Mouse (Mus musculus) limb, embryonic 15.5 days (tissue): Measurements from ENCODE around the gene Prpf38b. TPM values are rescaled to one million over a fixed set of nuclear protein-coding genes. Genes with fewer than 3 reads are reported as not detected.
A peak's percentile ranks its signal among the peaks of the same experiment; 100 is the strongest.

ENCODE experiments used
- ATAC-seq: fragments of 200-750 bp; cut with Nextera tagmentation; 2 replicates; pipeline ENCODE4 v1.8.0; 2017; ENCODE audit warnings: low read depth, moderate TSS enrichment; ENCODE audit not compliant: insufficient number of reproducible peaks, low FRiP score, low TSS enrichment
- H3K27ac ChIP-seq: fragments of 300-500 bp; sonication (generic); 2 replicates; pipeline ENCODE4 v1.5.1; 2015; ENCODE audit warnings: moderate library complexity, mild to moderate bottlenecking, inconsistent platforms
- H3K27me3 ChIP-seq: fragments of 300-500 bp; sonication (generic); 2 replicates; pipeline ENCODE4 v1.6.1; 2015; ENCODE audit warnings: inconsistent platforms
- H3K36me3 ChIP-seq: fragments of 300-500 bp; sonication (generic); 2 replicates; pipeline ENCODE4 v1.6.1; 2015; ENCODE audit warnings: inconsistent platforms
- H3K4me1 ChIP-seq: fragments of 300-500 bp; sonication (generic); 2 replicates; pipeline ENCODE4 v1.6.1; 2015; ENCODE audit warnings: inconsistent platforms
- H3K4me2 ChIP-seq: fragments of 300-500 bp; sonication (generic); 2 replicates; pipeline ENCODE4 v1.6.1; 2015; ENCODE audit warnings: mild to moderate bottlenecking, inconsistent platforms
- H3K4me3 ChIP-seq: fragments of 300-500 bp; sonication (generic); 2 replicates; pipeline ENCODE4 v1.5.1; 2015; ENCODE audit warnings: mild to moderate bottlenecking, inconsistent platforms
- H3K9ac ChIP-seq: fragments of 300-500 bp; sonication (generic); 2 replicates; pipeline ENCODE4 v1.6.1; 2015; ENCODE audit warnings: inconsistent platforms
- H3K9me3 ChIP-seq: fragments of 300-500 bp; sonication (generic); 2 replicates; pipeline ENCODE4 v1.6.1; 2016; ENCODE audit warnings: inconsistent platforms
- WGBS: fragments of 180-500 bp; shearing (Covaris S2); methylation state at CpG from one replicate; pipeline ENCODE4 v1.1.7; 2015; 5-methylcytosine and 5-hydroxymethylcytosine counted together
- polyA plus RNA-seq: library from polyadenylated mRNA; unstranded; fragments of >200 nt; fragmentation: Nextera tagmentation; extraction: Ambion mirVana; gene quantifications from 2 replicates; pipeline ENCODE4 v1.2.1, GENCODE M21; 2015

Prpf38b gene
- polyA plus RNA-seq, 1 experiment from 2014 or later, result 74.7 TPM

DNA sequence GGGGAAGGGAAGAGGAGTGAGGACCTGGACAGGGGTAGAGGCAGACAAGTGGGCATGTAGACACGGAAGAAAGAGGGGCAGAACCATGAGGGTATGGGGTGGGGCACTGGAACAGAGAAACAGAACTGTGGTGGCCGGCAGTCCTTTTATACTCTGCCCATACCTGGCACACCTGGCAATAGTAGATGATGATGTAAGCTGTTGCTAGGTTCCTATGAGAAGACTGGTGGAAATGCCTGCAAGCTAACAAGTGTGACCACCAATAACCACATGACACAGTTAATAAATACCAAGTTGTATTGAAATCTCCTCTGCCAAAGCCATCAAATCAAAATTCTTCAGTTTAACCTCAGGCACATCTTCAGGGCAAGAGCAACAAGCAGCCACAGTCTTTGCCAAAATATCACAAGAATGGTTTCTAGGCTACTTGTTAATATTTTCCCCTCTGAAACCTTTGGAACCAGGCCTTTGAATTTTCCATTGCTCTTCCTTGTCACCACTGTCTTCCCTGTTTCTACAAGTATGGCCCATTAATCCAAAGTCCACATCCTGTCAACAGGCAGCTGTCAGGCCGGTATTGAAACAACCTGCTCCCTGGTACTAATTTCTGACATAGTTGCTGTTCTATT is 9.0 kb upstream of the Prpf38b start:
- Histone ChIP-seq H3K27me3 (no peaks in the 10 kb centered on the region), H3K36me3 (no peaks in the 10 kb centered on the region), H3K4me3 (no peak overlapping the region), H3K9me3 (no peaks in the 10 kb centered on the region), H3K4me2 (no peak overlapping the region), H3K27ac (no peak overlapping the region), H3K9ac (no peak overlapping the region), H3K4me1 (no peaks in the 10 kb centered on the region)
- ATAC-seq, result no peak
- 90% methylated on average over 3 of the region's 3 CpGs for WGBS

DNA sequence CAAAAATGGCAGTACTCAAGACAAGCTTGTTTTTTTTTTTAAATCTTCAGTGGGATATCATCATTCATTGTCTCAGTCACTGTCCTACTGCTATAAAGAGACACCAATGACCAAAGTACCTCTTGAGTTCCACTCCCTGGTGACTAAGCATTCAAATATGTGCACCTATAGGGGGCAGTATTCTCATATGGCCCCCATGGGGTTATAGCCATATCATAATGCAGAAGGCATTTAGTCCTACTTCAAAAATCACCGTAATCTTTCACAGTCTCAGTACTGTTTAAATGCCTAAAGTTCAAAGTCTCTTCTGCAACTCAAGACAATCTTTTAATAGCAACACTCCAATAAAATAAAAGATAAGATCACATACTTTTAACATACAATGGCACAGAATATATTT is 7.3 kb upstream of the Prpf38b start:
- Histone ChIP-seq H3K4me3 (no peak overlapping the region), H3K9me3 (no peaks in the 10 kb centered on the region), H3K27ac (no peak overlapping the region), H3K9ac (no peak overlapping the region), H3K4me1 (no peaks in the 10 kb centered on the region), H3K36me3 (no peaks in the 10 kb centered on the region), H3K27me3 (no peaks in the 10 kb centered on the region), H3K4me2 (no peak overlapping the region)
- 92% methylated on average over 1 of the region's 1 CpGs for WGBS
- ATAC-seq, result no peak

DNA sequence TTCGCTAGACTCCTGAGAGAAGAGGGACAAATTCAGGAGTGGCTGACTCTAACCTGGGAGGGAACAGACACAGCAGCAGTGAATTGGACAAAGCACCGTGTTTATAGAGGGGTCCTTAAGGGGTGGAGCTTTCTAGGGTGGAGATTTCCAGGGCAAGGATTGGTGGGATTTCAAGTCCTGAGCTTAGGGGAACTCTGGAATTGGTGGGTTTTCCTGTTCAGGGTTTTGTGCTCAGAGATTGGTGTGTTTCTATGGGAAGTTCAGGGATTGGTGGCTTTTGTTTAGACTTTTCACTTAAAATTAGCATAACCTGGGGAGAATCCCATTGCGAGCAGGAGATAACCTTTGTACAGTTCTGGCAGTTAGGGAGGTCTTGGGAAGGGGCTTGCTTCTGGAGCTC is 6.5 kb upstream of the Prpf38b start:
- no peaks in the 10 kb centered on the region for H3K4me1 ChIP-seq
- no peaks in the 10 kb centered on the region for H3K27me3 ChIP-seq
- no peaks in the 10 kb centered on the region for H3K9me3 ChIP-seq
- WGBS, result 66% methylated on average over 3 of the region's 3 CpGs
- H3K4me2 ChIP-seq, result no peak overlapping the region
- H3K9ac ChIP-seq, result no peak overlapping the region
- no peak overlapping the region for H3K4me3 ChIP-seq
- H3K36me3 ChIP-seq, result no peaks in the 10 kb centered on the region
- no peak for ATAC-seq
- no peak overlapping the region for H3K27ac ChIP-seq

DNA sequence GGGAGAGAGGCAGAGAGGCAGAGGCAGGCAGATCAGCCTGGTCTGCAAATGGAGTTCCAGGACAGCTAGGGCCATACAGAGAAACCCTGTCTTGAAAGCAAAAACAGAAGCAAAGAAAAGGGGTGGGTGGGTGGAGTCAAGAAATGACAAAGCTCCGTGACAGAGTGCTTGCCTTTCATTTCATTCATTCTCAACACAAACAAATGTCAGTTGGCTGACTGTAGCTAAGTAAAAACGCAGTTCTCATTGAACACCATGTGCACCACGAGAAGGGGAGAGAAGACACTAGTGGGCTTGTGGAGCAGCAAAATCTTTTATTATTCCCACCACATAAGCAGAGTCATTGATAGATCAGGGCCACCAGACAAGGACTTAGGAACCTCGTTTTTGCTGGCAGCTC is 5.3 kb upstream of the Prpf38b start:
- Histone ChIP-seq H3K9ac (no peak overlapping the region), H3K27me3 (no peaks in the 10 kb centered on the region), H3K4me3 (no peak overlapping the region), H3K4me1 (peaks cover 4% of the 10 kb centered on the region; the same call in 1 of the 2 replicates), H3K27ac (no peak overlapping the region), H3K4me2 (no peak overlapping the region), H3K36me3 (no peaks in the 10 kb centered on the region), H3K9me3 (no peaks in the 10 kb centered on the region)
- WGBS, result 43% methylated on average over 4 of the region's 4 CpGs
- ATAC-seq, result no peak

DNA sequence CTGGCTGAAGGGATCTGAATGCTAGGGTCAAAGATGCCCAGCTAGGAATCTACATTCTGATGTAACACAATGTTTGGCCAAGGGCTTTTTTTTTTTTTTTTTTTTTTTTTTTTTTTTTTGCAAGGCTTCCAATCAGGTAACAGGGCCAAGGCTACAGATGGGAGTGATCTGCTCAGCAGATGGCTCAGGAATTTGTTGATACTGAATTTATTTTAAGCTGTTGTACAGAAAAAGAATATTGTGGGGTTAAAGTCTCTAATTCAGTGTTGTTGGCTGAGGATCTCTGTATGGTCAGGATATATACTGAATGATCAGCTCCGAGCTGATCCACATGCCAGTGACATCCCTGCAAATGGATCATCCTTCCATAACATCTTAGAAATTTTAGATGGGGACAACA is 4.5 kb upstream of the Prpf38b start:
- H3K4me3 ChIP-seq, result no peak overlapping the region
- ATAC-seq, result no peak

DNA sequence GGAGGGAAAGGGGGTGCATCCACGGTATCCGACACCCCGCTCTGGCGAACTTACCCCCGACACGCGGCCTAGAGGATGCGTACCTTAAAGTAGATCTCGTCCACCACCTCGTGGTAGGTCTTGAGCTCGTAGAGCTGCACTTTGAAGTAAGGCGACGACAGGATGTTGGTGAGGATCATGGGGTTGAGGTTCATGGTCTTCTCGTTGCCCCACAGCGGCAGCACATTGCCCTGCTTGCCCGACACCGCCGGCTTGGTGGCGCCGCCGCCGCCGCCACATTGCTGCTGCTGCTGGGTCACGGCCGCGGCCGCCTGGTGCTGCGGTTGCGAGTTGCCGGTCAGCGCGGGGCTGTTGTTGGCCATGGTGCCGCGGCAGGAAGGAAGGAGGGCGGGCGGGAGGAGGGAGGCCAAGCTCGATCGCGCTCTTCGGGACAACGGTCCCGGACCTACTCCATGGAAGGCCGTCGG is 413 bp downstream of the Prpf38b start:
- Histone ChIP-seq H3K27me3 (no peaks in the 10 kb centered on the region), H3K9me3 (no peaks in the 10 kb centered on the region)
- peak; percentile 86 for ATAC-seq

More for the DNA sequence above, 4.5 kb upstream of the Prpf38b start:
- Histone ChIP-seq H3K27ac (no peak overlapping the region), H3K9ac (no peak overlapping the region), H3K4me2 (no peak overlapping the region), H3K9me3 (no peaks in the 10 kb centered on the region), H3K4me1 (peaks cover 4% of the 10 kb centered on the region; the same call in 1 of the 2 replicates), H3K36me3 (no peaks in the 10 kb centered on the region), H3K27me3 (no peaks in the 10 kb centered on the region)
- 72% methylated on average over 1 of the region's 1 CpGs for WGBS

DNA sequence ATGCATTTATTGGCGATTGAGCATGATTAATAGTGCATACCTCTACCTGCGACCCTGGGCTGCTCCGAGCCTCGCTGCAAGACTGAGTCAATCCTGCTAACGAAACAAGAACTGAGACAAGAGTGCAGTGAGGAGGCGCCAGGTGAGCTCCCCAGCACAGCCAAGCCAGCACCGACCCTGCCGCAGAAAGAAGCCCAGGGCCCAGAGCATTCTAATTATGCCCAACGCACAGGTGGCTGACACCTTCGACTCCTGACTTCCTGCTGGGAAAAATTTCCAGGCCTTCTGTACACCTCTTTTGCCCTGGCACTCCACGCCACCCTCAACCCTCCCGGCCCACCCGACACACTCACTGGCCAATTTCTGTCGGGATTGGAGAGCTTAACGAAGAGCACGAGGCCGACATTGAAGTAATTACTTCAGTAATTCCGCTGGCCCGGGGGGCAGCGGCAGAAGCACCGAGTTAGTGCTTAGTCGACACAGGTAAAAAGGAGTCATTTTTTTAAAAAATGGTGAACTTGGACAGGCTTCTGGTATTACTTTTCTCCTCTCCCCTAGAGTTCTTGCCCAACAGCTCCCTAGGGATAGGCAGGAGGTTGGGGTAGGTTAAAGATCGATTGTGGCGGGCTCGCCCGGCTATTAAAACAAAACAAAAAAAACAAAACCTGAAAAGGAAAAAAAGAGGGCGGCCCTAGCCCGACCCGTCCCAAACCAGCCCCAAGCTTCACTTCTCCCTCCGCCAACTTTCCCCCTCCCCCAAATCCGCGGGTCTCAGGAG is 1.0 kb downstream of the Prpf38b start:
- H3K27ac ChIP-seq, result peak overlapping the region; percentile 100
- peaks cover 14% of the 10 kb centered on the region for H3K4me1 ChIP-seq
- no peak for ATAC-seq
- H3K9me3 ChIP-seq, result no peaks in the 10 kb centered on the region
- H3K27me3 ChIP-seq, result no peaks in the 10 kb centered on the region
- 1% methylated on average over 31 of the region's 32 CpGs for WGBS
- H3K4me3 ChIP-seq, result peak overlapping the region; percentile 96
- peak overlapping the region; percentile 90 for H3K9ac ChIP-seq
- peak overlapping the region; percentile 86 for H3K4me2 ChIP-seq
- H3K36me3 ChIP-seq, result peaks cover 14% of the 10 kb centered on the region

More for the DNA sequence above, 413 bp downstream of the Prpf38b start:
- Histone ChIP-seq H3K27ac (peak overlapping the region; percentile 100), H3K9ac (peak overlapping the region; percentile 90), H3K36me3 (peaks cover 10% of the 10 kb centered on the region), H3K4me3 (peak overlapping the region; percentile 96), H3K4me1 (peaks cover 14% of the 10 kb centered on the region), H3K4me2 (peak overlapping the region; percentile 86)
- WGBS, result under 1% methylated on average over 44 of the region's 44 CpGs

DNA sequence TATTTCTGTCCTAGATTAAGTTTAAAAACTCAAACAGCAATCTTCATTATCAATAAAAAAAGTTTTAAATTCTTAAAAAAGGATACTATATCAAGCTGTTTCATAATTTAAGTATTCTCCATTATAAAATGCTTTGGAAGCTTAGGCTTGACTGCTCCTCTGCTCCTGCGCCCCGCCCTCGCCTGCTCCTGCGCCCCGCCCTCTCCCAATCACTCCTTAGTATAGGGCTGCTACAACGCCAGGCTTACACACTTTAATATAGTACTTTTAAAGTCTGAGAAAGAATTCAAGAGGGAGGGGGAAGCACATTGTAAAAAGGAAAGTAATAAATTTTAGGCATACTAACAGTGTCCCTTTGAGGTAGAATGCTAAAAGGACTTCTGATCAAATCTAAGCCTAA is 8.6 kb downstream of the Prpf38b start:
- no peak overlapping the region for H3K27ac ChIP-seq
- H3K36me3 ChIP-seq, result peaks cover 35% of the 10 kb centered on the region
- ATAC-seq, result no peak
- no peak overlapping the region for H3K9ac ChIP-seq
- no peak overlapping the region for H3K4me3 ChIP-seq
- H3K4me1 ChIP-seq, result no peaks in the 10 kb centered on the region
- 81% methylated on average over 6 of the region's 6 CpGs for WGBS
- H3K4me2 ChIP-seq, result no peak overlapping the region
- no peaks in the 10 kb centered on the region for H3K27me3 ChIP-seq
- H3K9me3 ChIP-seq, result no peaks in the 10 kb centered on the region

DNA sequence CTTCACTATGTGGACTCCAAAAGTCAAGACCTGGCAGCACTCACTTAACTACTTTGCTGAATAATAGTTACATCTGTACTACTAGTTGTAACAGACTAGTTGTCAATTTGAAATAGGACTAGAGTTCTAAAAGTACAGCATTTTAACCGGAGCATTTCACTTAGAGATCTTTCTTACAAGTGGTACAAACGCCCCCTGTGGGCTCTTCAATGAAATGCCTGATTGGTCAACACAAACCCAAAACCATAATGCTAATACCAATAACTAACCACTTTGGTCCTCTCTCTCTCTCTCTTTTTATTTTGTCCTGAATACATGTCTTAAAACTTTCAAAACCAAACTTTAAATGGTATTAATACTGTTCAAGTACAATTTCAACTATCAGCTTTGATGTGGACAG is 9.5 kb downstream of the Prpf38b start:
- no peak overlapping the region for H3K9ac ChIP-seq
- H3K27me3 ChIP-seq, result no peaks in the 10 kb centered on the region
- 58% methylated on average over 2 of the region's 2 CpGs for WGBS
- ATAC-seq, result no peak
- no peaks in the 10 kb centered on the region for H3K9me3 ChIP-seq
- H3K4me1 ChIP-seq, result no peaks in the 10 kb centered on the region
- H3K27ac ChIP-seq, result no peak overlapping the region
- no peak overlapping the region for H3K4me2 ChIP-seq
- no peak overlapping the region for H3K4me3 ChIP-seq
- peaks cover 32% of the 10 kb centered on the region for H3K36me3 ChIP-seq

DNA sequence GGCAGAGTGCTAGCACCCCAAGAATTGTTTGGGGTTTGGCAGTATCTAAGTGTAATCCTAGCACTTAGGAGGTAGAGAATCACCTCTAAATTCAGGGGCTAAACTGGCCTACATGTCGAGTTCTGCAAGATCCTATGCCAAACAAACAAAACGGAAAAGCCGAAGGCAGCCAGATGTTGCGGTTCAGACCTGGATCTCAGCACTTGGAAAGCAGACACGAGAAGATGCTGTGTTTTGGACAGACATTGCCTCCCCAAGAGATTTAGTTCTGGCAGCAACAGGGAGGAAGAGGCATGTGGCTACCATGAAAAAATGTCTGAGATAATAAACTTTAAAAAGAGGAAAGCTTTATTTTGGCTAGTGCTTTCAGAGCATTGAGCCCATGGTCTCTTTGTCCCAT is 10.8 kb downstream of the Prpf38b start:
- Histone ChIP-seq H3K27me3 (no peaks in the 10 kb centered on the region), H3K4me2 (no peak overlapping the region), H3K4me3 (no peak overlapping the region), H3K27ac (no peak overlapping the region; the same call in 1 of the 2 replicates), H3K9me3 (no peaks in the 10 kb centered on the region), H3K4me1 (no peaks in the 10 kb centered on the region), H3K36me3 (peaks cover 28% of the 10 kb centered on the region), H3K9ac (no peak overlapping the region)
- 71% methylated on average over 5 of the region's 5 CpGs for WGBS
- ATAC-seq, result no peak

DNA sequence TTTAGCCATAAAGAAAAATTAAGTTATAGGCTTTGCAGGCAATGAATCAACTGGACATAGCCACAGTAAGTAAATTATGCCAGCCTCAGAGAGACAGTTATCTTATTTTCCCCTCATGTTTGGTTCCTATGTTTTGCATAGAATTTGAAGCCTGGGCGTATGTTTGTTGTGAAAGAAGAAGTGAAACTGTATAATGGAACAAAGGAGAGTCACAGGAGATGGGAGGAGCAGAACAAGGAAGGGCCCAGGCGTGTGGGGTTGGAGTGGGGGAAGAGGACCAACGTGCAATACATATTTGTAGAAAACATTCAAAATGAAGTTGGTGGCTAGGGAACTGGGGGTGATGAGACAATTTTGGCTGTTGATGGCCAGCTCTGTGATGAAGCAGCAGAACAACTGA is 11.4 kb downstream of the Prpf38b start:
- H3K27me3 ChIP-seq, result no peaks in the 10 kb centered on the region
- no peaks in the 10 kb centered on the region for H3K9me3 ChIP-seq
- ATAC-seq, result no peak
- H3K27ac ChIP-seq, result no peak overlapping the region
- no peak overlapping the region for H3K4me3 ChIP-seq
- no peak overlapping the region for H3K9ac ChIP-seq
- WGBS, result 84% methylated on average over 3 of the region's 3 CpGs
- peaks cover 24% of the 10 kb centered on the region for H3K36me3 ChIP-seq
- no peak overlapping the region for H3K4me2 ChIP-seq
- no peaks in the 10 kb centered on the region for H3K4me1 ChIP-seq

DNA sequence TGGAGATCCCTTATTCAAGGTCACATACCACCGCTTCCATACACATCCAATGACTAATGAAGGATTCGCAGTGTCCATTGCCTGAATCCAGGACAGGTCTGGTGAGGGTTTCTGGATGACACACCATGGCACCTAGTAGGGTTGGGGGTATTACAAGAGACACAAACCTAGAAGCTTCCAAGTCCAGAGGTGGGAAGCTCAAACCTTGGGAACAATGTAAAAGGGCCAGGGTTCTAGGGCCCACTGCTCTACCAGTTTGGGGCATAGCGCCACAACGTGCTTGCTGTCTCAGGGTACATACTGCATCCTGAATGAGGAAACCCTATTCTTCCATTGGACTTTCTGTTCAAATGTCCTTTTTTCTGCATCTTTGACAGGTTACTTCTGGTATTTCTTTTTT is 12.9 kb downstream of the Prpf38b start:
- H3K4me1 ChIP-seq, result no peaks in the 10 kb centered on the region

More for the DNA sequence above, 12.9 kb downstream of the Prpf38b start:
- no peaks in the 10 kb centered on the region for H3K9me3 ChIP-seq
- H3K9ac ChIP-seq, result no peak overlapping the region
- ATAC-seq, result no peak
- no peak overlapping the region for H3K4me3 ChIP-seq
- no peak overlapping the region for H3K27ac ChIP-seq
- H3K36me3 ChIP-seq, result peaks cover 8% of the 10 kb centered on the region
- WGBS, result 96% methylated on average over 4 of the region's 4 CpGs
- no peak overlapping the region for H3K4me2 ChIP-seq
- H3K27me3 ChIP-seq, result no peaks in the 10 kb centered on the region
